Mouse (Mus musculus) midbrain, postnatal 0 days (tissue): ENCODE results near the gene Mfsd12. TPM values are rescaled to one million over a fixed set of nuclear protein-coding genes. Genes with fewer than 3 reads are reported as not detected.
A peak's percentile ranks its signal among the peaks of the same experiment; 100 is the strongest.

Experiments used
- ATAC-seq: fragments of 200-750 bp; cut with Nextera tagmentation; 2 replicates; pipeline ENCODE4 v1.8.0; 2017; ENCODE audit warnings: moderate number of reproducible peaks, mild to moderate bottlenecking, moderate TSS enrichment, moderate library complexity; ENCODE audit not compliant: low FRiP score
- DNase-seq: peaks from one replicate; pipeline ENCODE4 v3.0.0-alpha.2; 2015; ENCODE audit warnings: low spot score
- H3K27ac ChIP-seq: fragments of 300-500 bp; sonication (generic); 2 replicates; pipeline ENCODE4 v1.5.1; 2014; ENCODE audit warnings: low read depth, mild to moderate bottlenecking, low read length, mixed read lengths
- H3K27me3 ChIP-seq: fragments of 300-500 bp; sonication (generic); 2 replicates; pipeline ENCODE4 v1.6.1; 2014; ENCODE audit warnings: low read length, control low read depth, mixed read lengths; ENCODE audit not compliant: insufficient read depth
- H3K36me3 ChIP-seq: fragments of 300-500 bp; sonication (generic); 2 replicates; pipeline ENCODE4 v1.6.1; 2014; ENCODE audit warnings: low read length, control low read depth, mixed read lengths; ENCODE audit not compliant: insufficient read depth
- H3K4me1 ChIP-seq: fragments of 300-500 bp; sonication (generic); 2 replicates; pipeline ENCODE4 v1.6.1; 2014; ENCODE audit warnings: mild to moderate bottlenecking, control low read depth, antibody characterized with exemption, low read length, mixed read lengths; ENCODE audit not compliant: insufficient read depth
- H3K4me2 ChIP-seq: fragments of 300-500 bp; sonication (generic); 2 replicates; pipeline ENCODE4 v1.6.1; 2014; ENCODE audit warnings: low read depth, mild to moderate bottlenecking, low read length, mixed read lengths; ENCODE audit not compliant: poor library complexity, severe bottlenecking
- H3K4me3 ChIP-seq: fragments of 300-500 bp; sonication (generic); 2 replicates; pipeline ENCODE4 v1.5.1; 2014; ENCODE audit warnings: low read depth, mild to moderate bottlenecking, low read length, moderate library complexity
- H3K9ac ChIP-seq: fragments of 300-500 bp; sonication (generic); replicated peaks from 2 replicates; pipeline ENCODE4 v1.6.1; 2014; ENCODE audit warnings: mild to moderate bottlenecking, low read length, moderate library complexity, mixed read lengths; ENCODE audit not compliant: poor library complexity, severe bottlenecking
- H3K9me3 ChIP-seq: fragments of 300-500 bp; sonication (generic); 2 replicates; pipeline ENCODE4 v1.6.1; 2016; ENCODE audit warnings: low read length, control low read depth
- CTCF ChIP-seq: IDR thresholded peaks from 2 replicates; pipeline ENCODE4 v1.5.1; 2016; ENCODE audit warnings: antibody characterized with exemption, mild to moderate bottlenecking
- WGBS: fragments of 180-500 bp; shearing (Covaris S2); extraction: QIAGEN DNeasy Blood & Tissue Kit; methylation state at CpG from one replicate; pipeline ENCODE4 v1.1.7; 2014; 5-methylcytosine and 5-hydroxymethylcytosine counted together
- polyA plus RNA-seq: library from polyadenylated mRNA; unstranded; fragments of >200 nt; fragmentation: Nextera tagmentation; extraction: Ambion mirVana; gene quantifications from 2 replicates; pipeline ENCODE4 v1.2.1, GENCODE M21; 2015
- total RNA-seq: library from RNA; depleted of rRNA; stranded (reverse); fragments of >200 nt; gene quantifications from 2 replicates; pipeline ENCODE4 v1.2.3, GENCODE M21; 2014

The Mfsd12 gene
- total and polyA plus RNA-seq, 2 experiments from 2014 or later: 13.6 to 40.6 TPM

DNA sequence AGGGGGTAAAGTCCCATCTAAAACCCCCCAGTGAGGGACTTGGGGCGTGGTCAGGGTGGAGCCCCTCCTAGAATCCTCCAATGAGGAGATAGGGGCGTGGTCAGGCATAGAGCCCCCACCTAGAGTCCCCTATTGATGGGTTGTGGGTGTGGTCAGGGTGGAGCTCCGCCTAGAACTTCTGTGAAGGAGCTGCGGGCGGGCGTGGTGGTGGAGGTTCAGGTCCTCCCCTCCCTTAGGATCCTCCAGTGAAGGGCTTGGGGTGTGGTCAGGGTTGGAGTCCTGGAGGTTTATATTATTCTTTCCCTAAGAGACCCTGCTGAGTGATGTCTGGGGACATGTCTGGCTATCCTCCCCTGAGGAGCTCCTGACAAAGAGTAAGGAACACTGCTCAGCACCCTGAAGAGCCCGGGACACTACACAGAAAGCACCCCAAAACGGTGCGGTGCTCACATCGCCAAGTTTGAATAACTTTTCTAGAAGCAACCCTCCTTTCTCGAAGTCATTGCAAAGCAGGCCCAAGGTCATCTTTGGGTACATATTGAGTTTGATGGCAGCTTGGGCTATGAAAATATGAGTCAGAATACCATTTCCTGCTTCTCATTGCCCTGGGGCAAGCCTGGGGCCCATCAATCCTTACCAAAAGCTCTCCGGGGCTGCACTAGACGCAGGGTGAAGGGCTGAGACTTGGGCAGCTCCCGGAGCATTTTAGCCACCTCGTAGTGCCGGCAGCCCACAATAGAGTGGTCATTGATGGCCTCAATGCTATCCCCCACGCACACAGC, 16.5 kb upstream of the Mfsd12 start:
- Histone ChIP-seq H3K9me3 (no peaks in the 10 kb centered on the region), H3K27me3 (peaks cover 32% of the 10 kb centered on the region), H3K4me1 (no peaks in the 10 kb centered on the region), H3K4me2 (no peak overlapping the region), H3K9ac (no peak overlapping the region), H3K4me3 (no peak overlapping the region), H3K36me3 (no peaks in the 10 kb centered on the region), H3K27ac (no peak overlapping the region)
- DNase-seq (no peak), ATAC-seq (no peak)
- 44% methylated on average over 17 of the region's 17 CpGs for WGBS
- no peak for TF ChIP-seq CTCF

DNA sequence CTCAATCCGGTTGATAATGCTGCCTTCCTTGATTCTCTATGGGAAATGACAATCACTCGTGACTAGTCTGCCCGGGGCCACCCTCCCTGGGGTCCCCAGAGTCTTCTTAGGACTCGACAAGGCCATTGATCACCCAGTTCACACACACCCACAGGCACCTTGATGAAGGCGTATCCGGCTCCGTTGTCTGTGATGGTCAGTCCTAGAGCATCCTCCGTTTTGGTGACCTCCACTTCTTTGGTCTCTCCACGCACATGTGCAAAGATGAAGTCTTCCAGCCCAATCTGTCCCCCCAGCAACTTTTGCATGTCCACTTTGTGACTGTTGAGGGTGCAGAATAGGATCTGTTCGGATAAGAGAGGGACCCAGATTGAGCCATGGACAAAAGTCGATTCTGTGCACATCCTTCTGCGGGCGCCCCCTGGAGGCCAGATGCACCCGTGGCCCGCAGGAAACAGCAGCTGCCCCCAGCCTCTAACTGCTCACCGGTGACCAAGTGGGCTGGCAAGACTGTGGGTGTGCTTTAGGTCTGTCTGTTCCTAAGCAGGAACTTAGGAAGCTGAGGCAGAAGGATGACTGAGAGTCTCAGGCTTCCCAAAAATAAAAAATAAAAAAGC, 15.8 kb upstream of the Mfsd12 start:
- Histone ChIP-seq H3K4me3 (no peak overlapping the region), H3K9ac (no peak overlapping the region), H3K4me2 (no peak overlapping the region), H3K4me1 (no peaks in the 10 kb centered on the region), H3K27ac (no peak overlapping the region), H3K27me3 (peaks cover 32% of the 10 kb centered on the region), H3K36me3 (no peaks in the 10 kb centered on the region), H3K9me3 (no peaks in the 10 kb centered on the region)
- ATAC-seq (no peak), DNase-seq (no peak)
- 38% methylated on average over 16 of the region's 16 CpGs for WGBS
- TF ChIP-seq CTCF: peak; percentile 74

DNA sequence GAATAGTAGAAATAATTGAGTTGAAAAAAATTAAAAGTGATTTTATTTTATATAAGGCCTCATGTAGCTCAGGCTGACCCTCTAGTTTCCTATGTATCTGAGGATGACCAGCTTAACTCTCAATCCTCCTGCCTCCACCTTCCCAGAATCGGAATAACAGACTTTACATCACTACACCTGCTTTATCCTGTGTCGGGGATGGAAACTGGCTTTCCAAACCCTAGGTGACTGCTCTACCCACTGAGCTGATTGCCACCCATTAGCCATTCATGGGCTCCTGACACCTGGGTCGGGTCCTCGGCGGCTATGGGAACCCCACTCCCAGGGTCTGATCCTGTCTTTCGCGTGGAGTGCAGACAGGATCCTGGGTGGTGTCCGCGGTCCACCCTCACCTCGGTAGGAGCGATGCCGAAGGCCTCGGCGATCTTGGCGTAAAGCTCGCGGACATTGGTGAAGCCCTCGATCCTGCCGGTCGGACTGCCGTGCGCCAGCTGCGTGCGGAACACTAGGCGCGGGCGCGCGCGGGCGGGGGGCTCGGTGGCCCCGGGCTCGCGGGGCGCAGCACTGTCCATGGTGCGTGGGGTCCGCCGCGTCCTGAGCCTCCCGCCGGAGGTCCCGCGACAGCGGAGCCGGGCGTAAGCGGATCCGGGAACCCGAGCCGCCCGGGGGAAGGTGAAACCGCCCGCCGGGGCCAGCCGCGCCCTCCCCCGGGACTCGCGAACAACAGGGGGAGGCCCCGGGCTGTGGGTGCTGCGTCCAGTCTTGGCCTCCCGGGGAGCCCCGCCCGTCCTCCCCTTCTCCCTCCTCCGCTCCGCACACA, 14.4 kb upstream of the Mfsd12 start, which contains the start of gene Gipc3:
Gene Gipc3 (minus strand): TSS at position 581 of the 820 bp plus-strand sequence.
- TF ChIP-seq CTCF: no peak
- peaks cover 32% of the 10 kb centered on the region for H3K27me3 ChIP-seq
- peak within 1 kb of the TSS; percentile 77 for H3K4me2 ChIP-seq
- H3K27ac ChIP-seq: no peak within 1 kb of the TSS
- peak within 1 kb of the TSS; percentile 43 for H3K4me3 ChIP-seq
- ATAC-seq (no peak), DNase-seq (no peak)
- WGBS: 7% methylated on average over 44 of the region's 67 CpGs
- H3K36me3 ChIP-seq: no peaks in the 10 kb centered on the region
- no peaks in the 10 kb centered on the region for H3K4me1 ChIP-seq
- H3K9me3 ChIP-seq: no peaks in the 10 kb centered on the region
- H3K9ac ChIP-seq: peak within 1 kb of the TSS; percentile 50; the same call in 1 of the 2 replicates

DNA sequence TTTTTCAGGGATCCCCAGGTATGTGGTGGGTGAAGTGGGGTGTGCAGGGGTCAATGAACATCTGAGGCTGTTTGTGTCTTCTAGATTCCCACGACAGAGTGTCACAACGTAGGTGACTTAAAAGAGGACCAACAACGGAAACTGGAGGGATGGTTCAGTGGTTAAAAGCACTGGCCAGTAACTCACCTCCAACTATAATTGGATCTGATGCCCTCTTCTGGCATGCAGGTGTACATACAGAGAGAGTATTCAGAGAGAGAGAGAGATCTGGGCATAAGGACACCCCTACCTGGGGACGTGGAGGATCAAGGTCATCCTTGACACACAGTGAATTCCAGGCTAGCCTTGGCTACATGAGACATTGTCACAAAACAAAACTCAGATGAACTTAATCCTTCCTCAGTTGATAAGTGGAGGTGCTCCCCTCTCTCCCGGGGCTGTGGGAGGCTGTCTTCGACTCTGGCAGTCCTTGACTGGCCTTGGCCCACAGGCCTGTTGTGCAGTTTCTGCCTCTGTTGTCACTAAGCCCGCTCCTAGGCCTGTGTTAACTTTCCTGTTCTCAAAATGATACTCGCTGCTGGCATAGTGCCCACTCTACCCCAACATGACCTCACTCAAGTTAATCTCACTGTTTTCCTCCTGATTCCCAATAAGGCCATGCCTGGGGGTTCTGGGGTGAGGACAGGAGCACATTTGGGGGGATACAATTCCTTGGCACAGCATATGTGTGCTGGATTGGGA, 12.7 kb upstream of the Mfsd12 start:
- Histone ChIP-seq H3K9me3 (no peaks in the 10 kb centered on the region), H3K27ac (no peak overlapping the region), H3K4me3 (no peak overlapping the region), H3K27me3 (peaks cover 32% of the 10 kb centered on the region), H3K4me2 (no peak overlapping the region), H3K9ac (no peak overlapping the region), H3K4me1 (no peaks in the 10 kb centered on the region), H3K36me3 (no peaks in the 10 kb centered on the region)
- peak; percentile 55 for TF ChIP-seq CTCF
- no peak for ATAC-seq
- no peak for DNase-seq
- WGBS: 51% methylated on average over 8 of the region's 8 CpGs

DNA sequence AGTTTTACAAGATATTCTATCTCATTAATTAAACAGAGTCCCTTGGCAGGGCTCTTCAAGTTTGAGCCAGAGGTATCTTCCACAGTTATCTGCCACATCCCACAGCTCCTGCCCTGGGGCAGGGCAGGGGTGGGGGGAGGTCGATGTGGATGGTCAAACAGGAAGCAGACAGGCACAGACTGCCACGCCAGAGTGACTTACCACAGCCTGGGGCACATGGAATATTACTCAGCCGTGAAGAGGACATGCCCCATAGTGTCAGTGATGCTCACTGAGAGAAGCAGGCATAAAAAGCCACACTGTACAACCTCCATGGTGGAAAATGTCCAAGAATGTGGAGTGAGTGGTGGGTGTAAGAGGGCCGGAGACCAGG, 12.1 kb upstream of the Mfsd12 start:
- 88% methylated on average over 4 of the region's 4 CpGs for WGBS

More for the DNA sequence above, 12.1 kb upstream of the Mfsd12 start:
- ATAC-seq: no peak
- H3K36me3 ChIP-seq: no peaks in the 10 kb centered on the region
- H3K4me2 ChIP-seq: no peak overlapping the region
- no peaks in the 10 kb centered on the region for H3K9me3 ChIP-seq
- H3K4me3 ChIP-seq: no peak overlapping the region
- H3K27me3 ChIP-seq: peaks cover 32% of the 10 kb centered on the region
- DNase-seq: no peak
- TF ChIP-seq CTCF: no peak
- H3K27ac ChIP-seq: no peak overlapping the region
- peaks cover 4% of the 10 kb centered on the region; the same call in 1 of the 2 replicates for H3K4me1 ChIP-seq
- H3K9ac ChIP-seq: no peak overlapping the region
